Mouse (Mus musculus): ENCODE measurements around the gene Pmfbp1. TPM values are rescaled to one million over a fixed set of nuclear protein-coding genes. Genes with fewer than 3 reads are reported as not detected.
"Not testable (repeated sequence)": the region's sequence is repeated elsewhere in the genome, so short reads cannot be mapped to it uniquely, and the experiment has no call there.

The Pmfbp1 gene
- 0.11 and 0.26 TPM in 2 replicates for polyA plus RNA-seq (2012; rRNA removed)

DNA sequence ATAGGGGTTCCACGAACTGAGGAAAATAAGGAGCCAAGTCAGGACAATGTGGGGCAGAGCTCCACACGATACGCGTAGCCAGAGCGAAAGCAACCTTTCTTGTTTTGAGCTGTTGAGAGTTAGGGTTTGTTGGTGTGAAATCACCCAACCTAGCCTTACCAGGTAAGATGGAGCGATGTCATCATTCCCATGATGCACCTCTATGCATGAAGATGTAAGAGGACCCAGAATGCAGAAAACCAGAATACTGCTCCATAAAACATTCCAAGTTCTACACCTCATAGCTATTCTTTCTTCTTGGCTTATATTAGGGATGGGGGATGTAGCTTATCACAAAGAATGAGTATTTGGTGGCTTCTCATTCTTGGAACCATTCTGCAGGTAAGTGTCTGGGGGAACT lies at the start of gene Pmfbp1:
TSS of gene Pmfbp1 (plus strand) at position 301 of the 400 bp plus-strand sequence.
- DNase-seq (ENCODE audit: extremely low spot score in 1 of 2, low spot score in 1 of 2) = no peak

DNA sequence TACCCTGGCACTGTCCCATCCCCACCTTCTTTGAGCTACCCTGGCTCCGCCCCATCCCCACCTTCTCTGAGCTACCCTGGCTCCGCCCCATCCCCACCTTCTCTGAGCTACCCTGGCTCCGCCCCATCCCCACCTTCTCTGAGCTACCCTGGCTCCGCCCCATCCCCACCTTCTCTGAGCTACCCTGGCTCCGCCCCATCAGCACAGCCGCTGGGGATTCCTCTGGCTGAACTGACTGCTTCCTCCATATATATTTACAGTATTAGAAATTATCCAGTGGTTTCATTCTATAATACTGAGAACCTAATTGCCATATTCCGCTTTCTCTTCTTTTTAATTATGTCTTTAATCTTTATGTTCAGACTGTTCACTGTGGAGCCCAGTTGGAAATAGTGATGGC lies 46.9 kb upstream of the Pmfbp1 start:
- DNase-seq (ENCODE audit: extremely low spot score in 1 of 2, low spot score in 1 of 2) = not testable (repeated sequence)

DNA sequence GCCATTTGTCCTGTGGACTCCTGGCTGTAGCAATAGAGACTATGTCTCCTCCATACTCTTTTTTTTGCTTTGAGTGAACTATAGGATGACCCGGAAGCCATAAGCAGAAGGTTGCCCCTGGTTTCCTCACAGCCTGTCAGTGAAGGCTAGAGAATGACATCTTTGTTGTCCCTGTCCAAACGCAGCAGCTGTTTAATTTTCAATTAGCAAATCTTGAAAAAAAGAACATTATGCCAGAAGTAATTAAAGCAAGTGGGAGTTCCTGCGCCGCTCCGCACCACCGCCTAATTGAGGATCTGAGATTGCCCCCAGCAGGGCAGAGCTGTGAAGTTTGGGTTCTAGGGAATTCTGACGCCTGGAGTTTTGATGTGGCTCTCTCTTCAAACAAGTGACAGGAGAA lies 42.8 kb upstream of the Pmfbp1 start:
- DNase-seq (ENCODE audit: extremely low spot score in 1 of 2, low spot score in 1 of 2) = no peak

DNA sequence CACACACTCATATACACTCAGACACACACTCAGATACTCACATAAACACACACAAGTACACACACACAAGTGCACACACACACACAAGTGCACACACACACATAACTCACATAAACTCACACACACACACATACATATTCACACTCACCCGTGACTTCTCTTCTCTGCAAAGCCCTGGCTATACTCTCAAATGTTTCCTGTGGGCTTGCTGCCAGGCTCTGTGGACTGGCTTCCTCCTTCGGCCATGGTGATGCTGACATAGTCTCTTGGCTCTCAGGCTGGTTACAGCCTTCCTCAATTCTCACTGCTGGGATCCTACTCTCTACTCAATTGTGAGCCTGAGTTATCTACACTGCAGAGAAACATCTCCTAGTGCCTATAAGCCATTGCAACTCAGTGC lies 38.7 kb upstream of the Pmfbp1 start:
- DNase-seq (ENCODE audit: extremely low spot score in 1 of 2, low spot score in 1 of 2) = no peak

DNA sequence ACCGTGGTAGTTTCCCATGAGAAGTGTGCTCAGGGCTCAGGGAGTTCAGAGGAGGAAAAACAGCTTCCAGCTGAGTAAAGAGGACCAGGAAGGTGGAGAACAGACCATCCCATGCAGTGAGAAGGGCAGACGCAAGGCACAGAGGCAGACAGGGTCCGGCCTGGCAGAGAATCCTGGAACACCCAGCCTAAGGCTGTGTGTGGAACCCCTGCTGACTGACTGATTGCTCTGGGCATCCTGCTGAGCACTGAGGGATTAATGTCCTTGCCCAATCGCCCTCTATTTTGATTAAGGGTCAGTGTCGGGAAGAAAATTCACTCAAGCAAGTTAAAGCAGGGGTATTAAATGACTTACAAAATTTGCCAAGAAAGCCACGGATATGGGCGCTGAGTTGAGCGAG lies 36.4 kb upstream of the Pmfbp1 start:
- no peak for DNase-seq (ENCODE audit: extremely low spot score in 1 of 2, low spot score in 1 of 2)

DNA sequence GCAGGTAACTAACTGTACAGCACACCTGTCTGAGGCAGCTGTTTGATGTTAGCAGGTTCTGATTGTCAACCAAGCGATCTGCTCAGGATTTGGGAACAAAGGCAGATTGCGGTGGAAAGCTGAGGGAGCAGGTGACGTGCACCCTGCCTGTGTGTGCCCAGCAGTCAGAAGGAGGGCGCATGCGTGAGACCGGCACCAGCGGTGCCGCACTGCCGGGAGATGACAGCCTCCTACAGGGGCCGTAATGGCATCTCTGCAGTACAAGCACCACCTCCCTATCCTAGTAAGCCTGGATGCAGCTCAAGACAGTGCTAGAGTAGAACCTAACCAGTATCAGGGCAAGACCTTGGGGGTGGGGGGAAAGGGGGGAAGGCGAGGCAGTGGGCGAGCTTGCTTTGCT lies 35.2 kb upstream of the Pmfbp1 start:
- DNase-seq (ENCODE audit: extremely low spot score in 1 of 2, low spot score in 1 of 2) = no peak

DNA sequence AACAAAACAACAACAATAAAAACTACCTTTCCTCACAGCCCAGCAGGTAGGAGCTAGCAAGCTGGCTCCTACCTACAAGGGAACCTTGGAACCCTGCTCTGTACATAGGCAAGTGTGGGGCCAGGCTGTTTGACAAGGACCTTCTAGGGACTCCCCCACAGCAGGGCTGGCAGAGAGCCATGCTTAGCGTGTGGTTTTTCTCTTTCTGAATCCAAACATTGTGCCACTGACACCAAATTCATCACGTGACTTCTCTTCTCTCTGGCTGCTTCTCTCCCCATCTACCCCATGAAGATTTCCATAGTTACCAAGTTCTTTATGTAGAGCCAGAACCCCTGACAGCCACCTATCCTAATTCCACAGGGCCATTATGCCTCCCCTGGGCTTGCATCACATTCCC lies 30.8 kb upstream of the Pmfbp1 start:
- no peak for DNase-seq (ENCODE audit: extremely low spot score in 1 of 2, low spot score in 1 of 2)

DNA sequence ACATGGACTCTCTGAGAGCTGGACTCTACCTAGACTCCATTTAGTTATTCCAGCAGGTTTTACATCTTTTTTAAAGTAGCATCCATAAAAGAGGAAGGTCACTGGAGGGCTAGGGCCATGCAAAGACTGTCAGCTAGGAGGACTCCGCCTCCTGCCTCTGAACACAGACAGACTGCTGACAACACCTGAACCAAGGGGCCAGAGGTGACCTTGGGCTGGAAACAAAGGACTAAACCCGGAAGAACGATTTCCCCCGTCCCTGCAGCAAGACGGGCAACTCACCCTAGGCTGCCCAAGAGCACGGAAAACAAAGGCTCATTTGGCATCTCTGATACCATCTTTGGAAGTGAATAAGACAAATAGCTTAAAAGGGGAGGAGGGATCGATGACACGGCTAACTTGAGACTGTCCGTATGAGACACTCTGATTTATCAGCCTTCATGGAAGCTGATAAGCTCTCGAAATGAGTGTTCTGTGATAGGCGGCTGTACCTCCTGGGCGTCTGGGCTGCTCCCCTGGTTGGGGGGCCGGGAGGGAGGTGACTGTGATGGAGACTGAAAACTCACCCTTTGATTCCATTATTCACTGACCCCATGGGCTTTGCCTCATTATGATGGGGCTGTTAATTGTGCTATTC lies 30.0 kb upstream of the Pmfbp1 start:
- no peak for DNase-seq (ENCODE audit: extremely low spot score in 1 of 2, low spot score in 1 of 2)

DNA sequence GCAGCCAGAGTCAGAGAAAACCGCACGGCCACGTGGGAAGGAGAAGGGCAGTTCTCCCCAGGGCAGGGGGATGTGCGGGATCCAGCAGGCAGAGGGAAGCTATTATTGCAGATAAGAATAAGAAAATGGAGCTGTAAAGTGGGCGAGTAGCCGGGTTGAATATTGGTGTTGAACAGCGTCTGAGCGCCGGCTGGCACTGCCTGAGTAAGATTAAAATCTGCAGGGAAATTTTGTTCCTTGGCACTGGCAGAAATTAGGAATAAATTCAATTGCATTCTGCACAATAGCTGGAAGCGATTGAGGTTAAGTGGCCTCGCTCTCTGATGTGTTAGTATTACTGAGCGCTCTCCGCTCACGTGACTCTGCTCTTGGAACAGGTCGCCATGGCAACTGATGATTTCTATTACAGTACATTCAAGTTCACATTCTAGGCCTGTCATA lies 29.4 kb upstream of the Pmfbp1 start:
- DNase-seq (ENCODE audit: extremely low spot score in 1 of 2, low spot score in 1 of 2) = peak; percentile 63 to 82

DNA sequence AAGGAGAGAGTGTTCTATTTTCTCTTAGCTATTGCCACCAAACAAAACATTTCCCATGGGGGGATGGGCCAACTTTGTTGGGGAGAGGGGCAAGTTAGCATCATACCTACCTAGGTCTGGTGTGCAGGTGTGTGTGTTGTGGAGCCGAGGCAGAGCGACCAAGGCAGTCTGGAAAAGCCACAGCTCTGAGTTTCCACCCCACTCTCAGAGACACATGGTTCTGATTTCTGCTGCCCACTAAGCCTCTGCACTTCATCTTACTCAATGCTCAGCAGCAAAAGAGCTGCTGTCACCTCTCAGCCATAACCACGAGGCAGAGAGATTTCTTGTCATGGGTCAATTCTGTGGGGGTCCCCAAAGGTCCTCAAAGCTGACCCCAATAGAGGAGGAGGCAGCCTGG lies 28.8 kb upstream of the Pmfbp1 start:
- no peak for DNase-seq (ENCODE audit: extremely low spot score in 1 of 2, low spot score in 1 of 2)

DNA sequence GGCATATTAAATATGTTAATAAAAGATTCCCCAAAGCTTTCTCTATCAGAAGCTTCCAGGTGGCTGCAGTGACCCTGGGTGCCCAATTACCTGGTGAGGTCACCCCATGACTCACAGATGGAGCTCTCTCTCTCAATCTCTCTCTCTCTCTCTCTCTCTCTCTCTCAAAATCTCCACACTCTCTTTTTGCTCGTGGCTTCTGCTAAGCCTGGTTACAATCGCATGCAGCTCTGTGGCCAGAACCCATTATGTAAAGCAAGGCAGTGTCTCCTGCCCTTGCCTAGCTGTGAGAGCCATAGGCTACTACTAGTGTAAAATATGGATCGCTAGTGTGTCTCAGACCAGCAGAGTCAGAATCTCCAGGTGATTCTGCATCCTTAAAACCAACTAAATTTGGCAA lies 28.1 kb upstream of the Pmfbp1 start:
- no peak for DNase-seq (ENCODE audit: extremely low spot score in 1 of 2, low spot score in 1 of 2)

DNA sequence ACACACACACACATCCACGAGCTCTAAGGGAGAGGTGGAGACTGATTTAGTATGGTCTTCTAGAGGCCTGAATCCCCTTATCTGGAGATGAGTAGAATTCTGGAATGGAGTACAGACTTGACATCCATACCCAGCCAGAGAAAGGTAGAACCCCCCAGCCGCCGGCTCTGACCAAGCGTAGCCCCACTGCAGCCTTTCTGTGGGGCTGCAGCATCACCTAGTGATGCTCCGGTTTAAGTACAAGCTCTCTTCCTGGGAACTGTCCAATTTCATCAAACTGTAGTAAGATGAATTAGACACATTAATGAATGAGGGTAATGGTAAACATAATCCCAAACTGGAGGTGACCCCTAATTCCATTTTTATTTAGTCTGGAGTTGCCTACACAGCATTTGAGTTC lies 26.3 kb upstream of the Pmfbp1 start:
- DNase-seq (ENCODE audit: extremely low spot score in 1 of 2, low spot score in 1 of 2) = no peak

DNA sequence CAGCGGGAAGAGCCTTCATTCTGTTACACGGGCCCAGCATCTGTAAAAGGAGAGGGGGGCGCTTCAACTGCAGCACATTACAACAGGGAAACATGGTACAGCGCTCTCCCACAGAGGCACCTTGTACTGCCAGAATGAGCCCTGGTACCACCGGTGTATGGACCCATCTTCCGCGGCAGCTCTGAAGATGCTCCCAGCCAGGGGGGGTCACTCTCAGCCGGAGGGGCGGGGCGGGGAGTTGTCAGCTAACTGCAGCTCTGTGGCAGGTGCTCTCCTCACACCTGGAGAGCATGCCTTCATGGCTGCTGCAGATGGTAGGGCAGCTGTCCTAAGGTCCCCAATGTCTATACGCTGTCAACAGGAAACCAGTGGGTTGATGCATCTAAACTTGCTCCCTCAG lies 25.7 kb upstream of the Pmfbp1 start:
- DNase-seq (ENCODE audit: extremely low spot score in 1 of 2, low spot score in 1 of 2) = no peak

DNA sequence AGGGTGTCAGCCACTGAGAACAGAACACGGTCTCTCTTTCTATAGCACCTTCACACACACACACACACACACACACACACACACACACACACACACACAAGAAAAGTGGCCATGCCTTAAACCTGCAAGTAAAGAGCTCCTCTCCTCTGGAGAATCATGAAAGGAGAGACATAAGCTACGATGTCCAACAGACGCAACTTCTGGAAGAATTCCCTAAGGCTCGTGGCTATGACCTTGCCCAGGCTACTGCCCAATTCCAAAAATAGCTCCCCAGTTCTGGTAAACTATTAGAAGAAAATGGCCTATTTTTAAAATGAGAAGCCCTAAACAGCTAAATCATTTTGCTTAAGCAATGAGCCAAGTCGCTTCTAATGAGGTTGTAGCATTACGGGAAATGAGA lies 22.0 kb upstream of the Pmfbp1 start:
- DNase-seq (ENCODE audit: extremely low spot score in 1 of 2, low spot score in 1 of 2) = no peak

DNA sequence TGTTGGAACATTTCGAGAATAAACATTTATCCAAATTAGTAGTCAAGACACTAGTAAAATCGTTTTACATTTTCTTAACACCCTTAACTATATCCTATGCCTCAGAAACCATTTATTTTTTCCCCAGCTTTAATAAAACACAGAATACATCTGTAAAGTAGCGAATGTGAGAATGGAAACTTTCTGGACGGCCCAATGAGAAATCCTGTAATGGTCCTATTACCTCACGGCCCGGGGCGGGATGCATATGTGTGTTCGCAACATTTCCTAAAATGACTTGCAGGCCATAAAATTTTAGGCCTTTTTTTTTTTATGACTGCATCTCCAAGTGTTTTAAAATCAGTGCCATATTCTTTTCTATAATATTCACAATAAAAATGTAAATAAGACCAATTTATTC lies 21.4 kb upstream of the Pmfbp1 start:
- no peak for DNase-seq (ENCODE audit: extremely low spot score in 1 of 2, low spot score in 1 of 2)

DNA sequence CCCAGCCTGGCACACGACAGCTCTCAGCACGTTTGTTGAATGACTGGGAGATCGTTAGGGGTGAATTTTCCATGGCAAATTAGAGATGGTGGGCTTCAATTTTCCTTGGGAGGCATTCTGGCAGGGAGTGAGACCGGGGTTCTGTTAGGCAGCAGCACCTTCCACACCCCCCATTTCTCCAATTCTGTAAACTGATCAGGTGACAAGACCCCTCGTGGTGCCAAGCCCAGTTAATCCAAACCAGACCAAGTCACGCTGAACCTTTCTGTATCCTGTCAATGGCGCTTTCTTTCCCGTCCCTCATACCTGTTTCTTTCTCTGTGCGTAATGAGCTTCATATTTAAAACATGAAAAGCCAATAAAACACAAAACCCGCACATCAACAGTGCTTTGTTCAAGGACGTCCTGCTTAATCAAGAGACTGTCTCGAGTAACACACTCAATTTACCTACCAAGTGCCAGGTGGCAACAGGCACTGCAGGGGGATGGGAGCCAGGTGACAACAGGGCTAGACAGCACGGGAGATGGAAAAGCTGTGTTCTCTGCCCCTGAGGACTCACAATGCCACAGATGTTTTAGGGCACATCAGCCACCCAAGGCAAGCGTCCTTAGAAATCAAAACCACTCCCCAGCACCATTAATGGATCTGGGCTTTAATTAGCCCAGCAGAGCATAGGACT lies 19.2 kb upstream of the Pmfbp1 start:
- no peak for DNase-seq (ENCODE audit: extremely low spot score in 1 of 2, low spot score in 1 of 2)

DNA sequence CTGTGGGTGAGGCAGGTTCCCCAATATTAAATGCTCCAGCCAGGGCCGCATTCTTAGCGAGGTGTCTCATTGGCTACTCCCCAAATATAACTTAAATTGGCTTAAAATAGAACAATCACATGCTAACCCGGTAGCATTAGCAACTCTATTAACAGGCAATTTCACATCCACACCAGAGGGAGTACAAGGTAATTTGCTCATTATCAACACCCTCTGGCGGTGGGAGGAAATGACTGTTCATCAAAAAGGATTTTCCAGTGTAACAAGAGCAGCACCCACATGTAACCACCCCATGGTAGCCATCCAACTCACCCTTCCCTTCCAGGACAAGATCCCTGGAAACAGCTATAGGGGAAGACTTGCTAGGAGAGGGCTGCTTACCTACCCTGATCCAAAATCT lies 18.4 kb upstream of the Pmfbp1 start:
- DNase-seq (ENCODE audit: extremely low spot score in 1 of 2, low spot score in 1 of 2) = no peak

DNA sequence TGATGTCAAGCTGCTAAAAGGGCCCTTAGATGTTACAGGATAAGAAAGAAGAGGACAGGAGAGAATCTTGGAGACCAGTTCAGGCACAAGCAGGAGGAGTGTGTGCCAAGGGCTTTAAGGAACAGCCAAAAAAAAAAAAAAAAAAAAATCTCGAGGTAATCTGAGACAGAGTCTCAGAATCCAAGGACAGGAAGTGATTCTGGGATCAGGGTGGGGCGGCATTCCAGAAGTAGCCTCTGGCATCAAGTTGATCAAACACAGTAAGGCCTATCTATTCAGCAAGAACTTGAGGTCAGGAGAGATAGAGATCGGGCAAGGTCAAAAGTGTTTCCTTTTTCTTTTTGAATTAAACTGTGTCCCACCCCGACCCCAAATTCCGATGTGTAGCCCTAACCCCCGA lies 15.2 kb upstream of the Pmfbp1 start:
- DNase-seq (ENCODE audit: extremely low spot score in 1 of 2, low spot score in 1 of 2) = no peak

DNA sequence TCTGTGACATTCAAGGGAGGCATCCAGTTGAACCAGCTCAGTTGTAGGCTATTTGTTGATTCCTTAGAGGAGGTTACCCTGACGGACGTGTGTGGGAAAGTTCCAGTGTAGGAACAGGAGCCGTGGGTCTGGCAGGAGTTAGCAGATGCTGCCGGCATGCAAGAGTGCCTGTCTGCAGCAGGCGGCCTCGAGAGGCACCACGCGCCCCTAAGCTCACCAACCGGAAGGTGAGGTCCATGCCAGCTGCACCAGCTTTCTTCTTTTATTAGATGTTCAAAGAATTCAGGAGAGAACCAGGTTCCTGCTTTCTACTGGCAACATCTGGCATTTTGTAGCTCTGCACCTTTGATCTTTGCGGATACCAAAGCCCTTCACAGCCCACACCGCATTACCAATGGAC lies 9.1 kb upstream of the Pmfbp1 start:
- no peak for DNase-seq (ENCODE audit: extremely low spot score in 1 of 2, low spot score in 1 of 2)

DNA sequence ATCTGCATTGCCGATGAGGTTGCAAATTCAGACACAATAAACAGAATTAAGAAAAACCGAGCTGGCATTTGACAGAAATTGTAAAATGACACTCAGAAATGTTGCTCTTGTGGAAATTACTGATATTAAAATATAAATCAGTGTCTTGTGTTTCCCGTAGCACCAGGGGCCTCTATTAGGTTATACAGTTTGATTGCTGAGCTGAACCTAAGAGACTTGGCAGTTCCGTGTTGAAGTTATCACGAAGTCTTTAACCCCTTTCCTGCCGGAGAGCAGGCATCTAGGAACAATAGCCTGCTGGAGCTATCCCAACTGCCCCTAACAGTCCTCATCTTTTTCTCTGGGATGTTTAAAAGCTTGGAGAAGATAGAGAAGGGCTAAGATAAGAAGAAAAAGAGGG lies 8.3 kb upstream of the Pmfbp1 start:
- DNase-seq (ENCODE audit: extremely low spot score in 1 of 2, low spot score in 1 of 2) = no peak

DNA sequence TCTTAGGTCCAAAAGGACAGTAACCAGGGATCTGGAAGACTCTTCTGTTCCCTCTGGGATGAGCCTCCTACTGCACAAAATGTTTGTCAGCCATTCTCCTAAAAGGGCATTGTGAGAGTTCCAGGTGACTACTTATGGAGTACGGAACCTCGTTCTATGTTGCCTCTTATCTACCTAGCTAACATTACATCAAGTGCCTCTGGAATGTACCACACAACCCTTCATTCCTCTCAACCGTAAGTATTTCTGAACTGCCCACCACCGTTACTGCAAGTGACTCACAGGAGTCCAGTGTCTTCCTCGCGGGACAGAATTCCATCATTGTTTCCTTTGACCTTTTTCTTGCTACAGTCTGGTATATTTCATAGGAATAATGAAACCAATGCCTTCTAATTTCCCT lies 1.0 kb upstream of the Pmfbp1 start:
- no peak for DNase-seq (ENCODE audit: extremely low spot score in 1 of 2, low spot score in 1 of 2)

DNA sequence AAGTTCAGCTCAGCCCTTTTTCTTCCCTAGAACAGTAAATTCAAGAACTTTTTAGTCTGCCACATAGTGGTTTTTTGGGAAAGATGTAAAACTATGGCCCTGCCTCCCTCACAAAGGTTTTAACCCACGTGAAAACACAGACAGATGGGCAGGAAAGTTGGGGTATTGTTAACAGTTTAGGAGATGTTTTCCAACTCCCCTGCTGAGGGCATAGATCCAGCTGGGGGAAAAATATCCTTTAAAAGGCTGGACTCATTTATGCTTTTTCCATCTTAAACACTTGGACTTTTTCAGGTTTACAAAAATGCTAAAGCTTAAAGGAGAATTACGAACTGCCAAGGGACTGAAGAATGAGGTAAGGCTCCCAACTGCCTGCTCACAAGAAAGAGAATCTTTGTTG lies 774 bp downstream of the Pmfbp1 start:
- DNase-seq (ENCODE audit: extremely low spot score in 1 of 2, low spot score in 1 of 2) = peak in 1 of 2 experiments; percentile 53

DNA sequence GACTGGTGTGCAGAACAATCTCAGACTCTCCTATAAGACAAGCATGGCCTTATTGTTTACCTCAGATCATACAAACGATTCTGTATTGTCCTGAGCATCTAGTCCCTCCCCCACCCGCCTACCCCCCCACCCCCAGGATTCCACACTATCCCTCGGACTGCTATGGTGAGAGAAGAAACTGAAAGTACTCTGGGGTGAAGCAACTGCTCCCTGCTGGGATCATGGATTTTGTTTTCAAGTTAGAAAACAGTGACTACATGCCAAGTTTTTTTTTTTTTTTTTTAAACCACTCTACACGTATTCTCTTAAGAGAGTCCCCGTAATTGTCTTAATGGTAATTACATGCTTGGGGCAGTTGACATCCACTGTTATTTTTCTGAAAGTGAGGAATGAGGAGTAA lies 3.6 kb downstream of the Pmfbp1 start:
- DNase-seq (ENCODE audit: extremely low spot score in 1 of 2, low spot score in 1 of 2) = no peak
